Mouse (Mus musculus) adrenal gland, adult 8-10 months (tissue): ENCODE measurements around the gene Dap. TPM values are rescaled to one million over a fixed set of nuclear protein-coding genes. Genes with fewer than 3 reads are reported as not detected.
A peak's percentile ranks its signal among the peaks of the same experiment; 100 is the strongest.

Experiments used
- DNase-seq: peaks from one replicate; pipeline ENCODE4 v3.0.0; 2022
- total RNA-seq, 4 experiments: library from RNA; stranded (reverse); gene quantifications; 2 replicates each; pipeline ENCODE4 v1.2.4; 2022

The Dap gene
- 100 to 1,000 TPM in 2 of 4 experiments, 10 to 100 TPM in 2; 92.0 to 108 (median 97.8) TPM for total RNA-seq

DNA sequence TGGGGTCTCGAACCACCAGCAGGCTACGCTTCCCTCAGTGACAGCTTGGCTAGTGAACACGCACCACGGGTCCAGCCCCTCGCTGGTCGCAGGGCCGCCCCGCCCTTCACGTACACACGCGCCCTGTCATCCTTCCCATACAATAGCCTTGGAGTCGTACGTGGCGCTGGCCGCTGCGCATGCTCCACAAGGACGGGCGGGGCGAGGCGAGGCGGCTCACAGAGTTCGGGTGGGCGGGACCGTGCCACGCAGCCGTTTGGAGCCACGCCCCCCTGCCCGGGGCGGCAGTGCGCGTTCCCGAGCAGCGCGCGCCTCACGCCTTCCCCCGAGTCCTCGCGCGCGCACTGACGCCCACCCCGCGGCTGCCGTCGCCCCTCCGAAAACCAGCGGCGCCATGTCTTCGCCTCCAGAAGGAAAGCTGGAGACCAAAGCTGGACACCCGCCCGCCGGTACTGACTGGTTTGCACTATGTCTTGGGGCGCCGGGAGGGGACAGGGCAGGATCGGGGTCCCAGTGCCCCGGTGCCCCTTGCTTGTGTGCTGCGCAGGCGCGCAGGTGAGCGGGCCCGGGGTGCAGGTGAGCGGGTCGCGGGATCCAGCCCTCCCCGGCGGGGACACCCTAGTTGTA, at the start of gene Dap:
TSS of gene Dap (plus strand) at position 180 of the 627 bp plus-strand sequence.
- peak; percentile 97 for DNase-seq

DNA sequence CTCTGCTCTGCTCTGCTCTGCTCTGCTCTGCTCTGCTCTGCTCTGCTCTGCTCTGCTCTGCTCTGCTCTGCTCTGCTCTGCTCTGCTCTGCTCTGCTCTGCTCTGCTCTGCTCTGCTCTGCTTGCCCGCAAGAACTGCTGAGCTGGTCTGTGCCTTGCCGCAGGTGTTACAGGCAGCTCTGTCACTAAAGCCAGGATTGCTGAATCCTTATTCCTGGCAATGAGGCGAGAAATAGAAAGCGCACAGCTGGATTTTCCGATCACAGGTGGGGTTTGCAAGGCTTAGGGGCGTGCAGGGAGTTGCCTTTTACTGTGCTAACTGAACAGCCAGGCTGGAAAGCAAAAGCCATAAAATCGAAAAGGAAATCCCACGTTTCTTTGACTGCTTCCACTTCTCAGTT, 47.5 kb upstream of the Dap start:
- DNase-seq, result no peak

DNA sequence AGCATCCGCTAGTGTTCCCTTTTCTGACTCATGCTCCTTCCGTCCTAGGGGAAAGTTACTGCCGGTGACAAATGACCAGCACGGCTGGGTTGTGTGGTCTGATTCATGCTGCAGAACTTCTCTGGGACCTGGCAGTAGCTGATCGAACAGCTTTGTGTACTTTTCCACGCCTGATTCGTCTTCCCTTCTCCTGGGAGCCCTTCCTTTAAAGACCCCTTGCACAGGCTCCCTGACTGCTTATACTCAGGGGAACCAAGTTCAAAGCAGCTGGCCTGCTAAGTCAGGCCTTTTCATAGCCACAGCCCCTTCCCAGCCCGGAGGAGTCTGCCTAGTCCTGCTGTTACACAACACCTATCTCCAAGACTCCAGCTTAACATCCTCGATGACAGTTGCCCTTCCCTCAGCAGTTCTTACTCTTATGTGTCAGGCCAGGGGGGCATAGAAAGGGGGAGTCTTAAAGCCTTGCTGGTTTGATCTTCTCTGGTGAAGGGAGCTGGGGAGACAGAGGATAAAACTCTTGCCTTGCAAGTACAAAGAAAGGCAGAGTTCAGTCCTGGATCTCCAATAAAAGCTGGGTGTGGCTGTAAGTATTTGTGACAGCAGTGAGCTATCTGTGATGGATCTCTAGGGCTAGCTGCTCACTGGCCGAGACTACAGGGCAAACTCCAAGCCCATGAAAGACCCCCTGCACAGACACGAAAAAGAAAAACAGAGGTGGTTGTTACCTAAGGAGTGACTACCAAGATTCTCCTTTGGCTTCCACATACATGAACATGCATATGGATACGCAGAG, 39.3 kb upstream of the Dap start:
- peak; percentile 71 for DNase-seq

DNA sequence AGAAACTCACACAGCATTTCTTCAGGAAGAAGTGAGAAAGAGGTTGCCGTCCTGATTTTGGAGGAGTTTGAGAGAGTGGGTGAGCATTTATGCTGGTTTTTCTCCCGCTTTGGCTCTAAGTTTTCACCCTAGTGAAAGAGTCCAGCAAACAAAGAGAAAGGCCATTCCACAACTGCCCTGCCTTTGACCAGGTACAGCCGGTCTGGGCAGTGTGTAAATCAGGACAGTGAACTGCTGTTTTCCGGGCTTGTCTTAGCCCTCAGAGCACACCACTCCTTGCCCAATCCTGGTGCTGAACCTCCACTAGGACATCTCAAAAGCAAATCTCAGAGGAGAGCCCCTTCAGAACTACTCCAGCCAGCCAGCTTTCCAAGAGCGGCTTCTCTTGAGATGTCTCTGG, 38.6 kb upstream of the Dap start:
- no peak for DNase-seq

DNA sequence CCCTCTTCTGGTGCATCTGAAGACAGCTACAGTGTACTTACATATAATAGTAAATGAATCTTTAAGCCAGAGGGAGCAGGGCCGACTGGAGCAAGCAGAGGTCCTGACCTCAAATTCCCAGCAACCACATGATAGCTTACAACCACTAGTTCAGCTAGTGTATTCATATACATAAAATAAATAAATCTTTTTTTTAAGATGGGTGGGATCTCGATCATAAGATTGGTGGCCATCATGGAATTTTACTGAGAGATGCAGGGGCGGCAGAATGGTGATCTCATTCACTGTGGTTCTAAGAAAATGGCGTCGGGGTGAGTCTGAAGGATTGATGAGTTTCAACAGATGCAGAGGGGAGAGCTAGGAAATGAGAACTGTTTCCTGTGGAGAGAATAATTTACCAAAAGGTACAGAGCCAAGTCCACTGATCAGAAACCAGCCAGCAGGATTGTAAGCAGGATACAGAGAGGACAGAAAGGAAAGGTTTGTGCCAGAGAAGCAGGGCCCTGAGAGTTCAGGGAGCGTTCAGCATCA, 37.7 kb upstream of the Dap start:
- no peak for DNase-seq

DNA sequence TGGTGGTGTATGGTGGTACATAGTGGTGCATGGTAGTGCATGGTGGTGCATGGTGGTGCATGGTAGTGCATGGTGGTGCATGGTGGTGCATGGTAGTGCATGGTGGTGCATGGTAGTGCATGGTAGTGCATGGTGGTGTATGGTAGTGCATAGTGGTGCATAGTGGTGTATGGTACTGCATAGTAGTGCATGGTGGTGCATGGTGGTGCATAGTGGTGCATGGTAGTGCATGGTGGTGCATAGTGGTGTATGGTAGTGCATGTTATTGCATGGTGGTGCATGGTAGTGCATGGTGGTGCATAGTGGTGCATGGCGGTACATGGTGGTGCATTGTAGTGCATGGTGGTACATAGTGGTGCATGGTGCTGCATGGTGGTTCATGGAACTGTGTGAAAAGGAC, 31.6 kb upstream of the Dap start:
- no peak for DNase-seq

DNA sequence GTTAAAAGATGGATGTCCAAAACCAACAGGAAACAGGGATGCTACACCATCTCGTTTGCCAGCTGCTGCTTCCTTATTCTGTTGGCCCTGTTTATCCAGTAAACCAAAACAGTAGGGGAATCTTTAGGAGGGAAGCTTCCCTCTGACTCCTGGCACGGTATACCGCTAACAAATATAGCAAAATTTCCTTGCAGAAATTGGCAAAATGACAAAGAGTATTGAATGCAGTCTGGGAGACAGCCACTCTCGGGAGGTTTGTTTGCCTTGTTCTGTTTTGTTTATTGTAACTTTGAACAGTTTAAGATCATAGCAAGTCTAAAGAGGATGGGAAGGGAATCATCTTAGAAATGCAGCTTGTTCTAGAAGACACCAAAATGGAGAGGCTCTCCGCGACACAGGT, 28.3 kb upstream of the Dap start:
- DNase-seq, result no peak

DNA sequence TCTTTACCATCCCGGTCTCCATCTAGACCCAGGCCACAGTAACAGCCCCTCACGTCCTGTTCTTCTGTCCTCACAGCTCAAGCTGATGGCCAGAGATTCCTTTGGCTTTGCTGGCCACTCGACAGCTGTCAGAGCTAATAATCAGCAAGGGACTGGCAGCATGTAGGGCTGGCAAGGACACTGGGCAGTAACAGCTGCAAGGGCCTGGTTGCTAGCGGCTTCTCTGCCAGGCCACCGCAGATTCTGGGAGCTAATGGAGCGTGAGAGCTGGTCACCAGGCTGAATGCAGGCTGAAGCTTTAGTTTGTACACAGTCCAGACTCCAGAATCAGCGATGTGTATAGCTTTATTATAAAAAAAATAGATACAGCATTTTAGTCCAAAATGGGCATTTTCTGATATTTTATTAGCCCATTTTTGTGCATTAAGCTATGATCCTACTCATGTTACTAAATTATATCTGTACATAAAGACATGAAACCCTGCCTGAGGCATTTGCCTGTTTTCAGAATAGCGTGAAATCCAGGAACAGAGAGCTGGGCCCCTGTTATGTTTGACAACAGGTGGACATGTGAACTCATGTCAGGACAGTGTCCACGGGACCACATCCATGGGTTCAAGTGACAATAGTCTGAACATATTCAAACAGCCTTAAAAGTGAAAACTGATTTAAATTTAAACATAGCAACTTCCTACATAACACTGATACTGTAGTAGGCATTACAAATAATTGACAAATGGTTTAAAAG, 16.6 kb upstream of the Dap start:
- DNase-seq, result no peak

DNA sequence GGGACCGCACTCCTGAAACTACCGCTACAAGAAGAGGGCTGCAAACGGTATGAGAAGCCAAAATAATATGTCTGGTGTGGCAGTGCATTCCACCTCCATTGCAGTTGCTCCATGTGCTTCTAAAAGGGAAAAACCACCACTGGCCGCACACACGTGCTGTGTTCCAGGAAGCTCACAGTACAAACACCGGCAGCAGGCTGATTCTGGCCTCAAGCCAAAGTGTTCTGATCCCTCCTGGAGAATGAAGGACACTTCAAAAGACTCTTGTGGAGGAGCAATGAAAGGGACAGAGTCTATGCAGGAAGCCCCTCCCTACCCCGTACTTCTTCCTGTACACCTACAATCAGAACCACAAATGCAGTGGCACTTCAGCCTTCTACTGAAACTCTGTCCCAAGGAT, 12.2 kb upstream of the Dap start:
- DNase-seq, result no peak

DNA sequence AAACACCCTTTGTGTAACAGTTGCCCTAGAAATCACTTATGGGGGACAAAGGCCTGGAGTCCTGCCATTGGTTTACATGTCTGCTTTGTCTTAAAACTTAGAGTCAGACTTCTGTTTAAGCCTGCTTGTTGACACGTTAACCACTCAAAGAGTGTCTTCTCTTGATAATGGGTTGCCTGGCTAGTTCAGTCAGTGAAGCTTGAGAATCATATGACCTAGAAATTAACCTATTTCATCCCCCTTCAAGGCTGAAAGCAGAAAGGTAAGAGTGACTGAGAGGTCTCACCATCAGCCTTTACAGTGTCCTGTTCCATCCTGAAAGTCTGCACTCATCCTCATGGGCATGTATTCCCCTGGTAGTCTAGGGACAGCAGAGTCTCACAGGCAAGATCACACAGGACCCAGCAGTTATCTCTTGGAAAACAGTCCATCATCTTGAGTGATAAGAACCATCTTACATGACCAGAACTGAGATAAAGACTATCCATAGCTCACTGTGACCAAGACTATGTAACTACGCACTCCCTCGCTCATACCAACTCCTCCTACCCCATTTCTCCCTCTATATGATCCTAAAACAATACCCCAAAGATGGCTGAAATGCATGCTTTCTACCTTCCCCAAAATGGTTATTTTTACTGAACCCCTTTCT, 10.4 kb upstream of the Dap start:
- DNase-seq, result no peak

DNA sequence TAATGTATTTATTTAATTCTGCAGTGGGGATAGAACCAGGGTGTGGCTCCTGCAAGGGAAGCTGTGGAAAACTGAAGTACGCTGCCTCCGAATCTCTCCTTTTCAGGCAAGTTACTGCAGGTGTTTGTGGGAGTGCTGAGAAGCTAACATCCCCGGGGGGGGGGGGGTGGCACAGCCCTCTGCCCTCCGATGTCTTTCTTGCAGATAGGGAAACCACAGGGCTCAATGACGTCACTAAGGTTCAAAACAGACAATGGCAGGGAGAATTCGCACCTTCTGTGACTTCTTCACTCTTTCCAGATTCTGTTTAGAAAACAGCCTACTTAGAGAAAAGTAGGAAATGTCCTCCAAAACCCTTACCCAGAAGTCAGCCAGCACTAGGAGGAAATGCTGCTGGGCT, 1.9 kb upstream of the Dap start:
- no peak for DNase-seq

DNA sequence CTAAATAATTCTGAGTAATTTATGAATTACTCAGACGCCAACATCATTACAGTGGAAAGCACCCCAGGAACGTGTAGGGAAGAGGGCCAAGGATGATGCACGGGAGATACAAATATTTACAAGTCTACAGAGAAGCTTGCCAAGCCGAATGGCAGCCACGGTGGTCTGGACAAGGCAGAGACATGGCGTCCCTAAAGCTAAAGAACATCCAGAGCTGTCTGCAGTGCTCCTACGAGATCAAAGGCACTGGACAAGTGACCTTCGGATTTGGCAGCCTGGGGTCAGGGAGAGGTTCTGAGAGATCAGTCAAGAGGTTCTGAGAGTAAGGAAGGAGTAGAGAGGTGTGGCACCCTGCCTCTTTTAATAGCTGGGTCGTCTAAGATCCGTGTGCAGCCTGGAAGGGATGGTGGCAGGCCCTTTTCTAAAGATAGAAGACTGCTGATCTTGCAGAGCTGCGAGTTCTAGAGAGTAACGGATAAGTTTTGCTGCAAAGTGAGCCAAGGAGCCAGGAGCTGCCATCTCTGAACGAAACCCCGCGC, 449 bp upstream of the Dap start:
- peak; percentile 35 for DNase-seq

DNA sequence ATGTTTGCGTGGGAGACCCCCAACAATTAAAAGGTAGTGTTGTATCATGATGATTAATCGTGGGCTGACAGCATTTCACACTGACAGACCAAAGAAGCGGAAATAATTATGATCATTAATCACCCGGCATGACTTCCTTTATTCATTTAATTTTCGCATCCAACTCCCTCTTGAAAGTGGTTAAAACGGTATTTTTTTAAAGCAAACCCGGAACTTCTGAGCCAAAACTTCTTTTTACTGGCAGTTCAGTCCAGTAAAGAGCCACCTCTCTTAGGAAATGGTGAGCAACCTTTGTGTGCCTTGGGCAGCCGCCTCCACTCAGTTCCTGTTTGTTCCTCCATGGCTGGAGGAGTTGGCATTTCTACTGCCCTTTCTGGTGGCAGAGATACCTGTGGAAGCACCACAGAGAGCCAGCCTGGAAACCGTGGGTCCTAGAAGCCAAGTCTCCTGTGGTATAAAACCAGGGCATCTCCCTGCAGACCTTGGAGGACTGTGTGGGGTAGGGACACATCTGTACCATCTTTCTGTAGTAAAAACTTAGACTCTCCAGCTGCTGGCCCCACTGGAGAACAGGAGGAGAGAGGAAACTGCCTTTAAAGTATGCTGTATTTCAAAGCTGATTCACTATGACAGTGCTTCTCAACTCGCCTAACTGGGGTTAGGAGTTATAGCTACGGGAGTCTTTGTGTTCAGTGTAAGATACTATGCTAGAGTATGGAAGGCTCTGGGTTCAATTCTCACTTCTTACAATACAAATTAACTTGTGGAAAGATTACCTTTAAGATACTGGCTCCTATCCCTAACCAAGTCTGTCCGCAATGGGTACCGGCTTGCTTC, 910 bp downstream of the Dap start:
- peak; percentile 28 for DNase-seq

DNA sequence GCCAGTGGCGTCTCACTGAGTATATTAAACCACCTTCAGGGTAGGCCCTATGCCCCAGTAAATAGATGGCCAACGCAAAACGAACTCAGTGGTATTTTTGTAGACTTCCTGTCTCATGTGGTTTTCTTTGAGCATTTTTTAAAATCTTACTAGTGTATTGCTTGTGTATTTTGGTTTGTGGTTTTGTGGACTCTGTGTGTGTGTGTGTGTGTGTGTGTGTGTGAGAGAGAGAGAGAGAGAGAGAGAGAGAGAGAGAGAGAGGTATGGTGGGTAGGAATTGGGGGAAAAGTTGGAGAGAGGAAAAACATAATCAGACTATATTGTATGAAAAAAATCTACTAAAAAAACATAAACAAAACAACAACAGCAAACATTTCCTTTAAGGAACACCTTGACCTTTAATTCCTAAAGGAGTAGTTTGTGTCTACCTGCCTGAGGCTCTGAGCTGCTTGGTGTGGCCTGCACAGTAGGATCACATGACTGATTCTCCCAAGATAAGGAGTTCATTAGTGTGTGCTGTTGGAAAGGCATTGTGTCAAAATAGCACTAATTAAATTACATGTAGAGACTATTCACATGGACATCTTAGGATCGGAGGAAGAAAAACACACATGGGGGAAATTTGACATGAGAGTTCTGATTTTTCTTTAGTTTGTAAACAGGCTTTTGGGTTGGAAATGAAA, 1.7 kb downstream of the Dap start:
- DNase-seq, result no peak

DNA sequence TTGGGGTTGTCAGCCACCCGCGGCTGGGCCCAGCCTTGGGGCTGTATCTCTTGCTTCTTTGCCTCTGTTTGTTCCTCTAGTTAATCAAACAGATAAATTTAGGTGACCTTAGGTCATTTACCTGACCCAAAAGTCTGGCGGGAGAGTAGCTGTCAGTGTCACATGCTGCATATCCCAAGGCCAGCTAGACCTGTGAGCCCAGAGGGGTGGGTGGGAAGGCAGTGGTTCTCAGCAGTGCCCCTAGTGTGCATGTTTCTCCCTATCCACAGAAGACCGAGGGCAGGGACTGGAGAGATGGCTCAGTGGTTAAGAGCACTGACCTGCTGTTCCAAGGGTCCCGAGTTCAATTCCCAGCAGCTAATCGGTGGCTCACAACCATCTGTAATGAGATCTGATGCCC, 2.4 kb downstream of the Dap start:
- no peak for DNase-seq

DNA sequence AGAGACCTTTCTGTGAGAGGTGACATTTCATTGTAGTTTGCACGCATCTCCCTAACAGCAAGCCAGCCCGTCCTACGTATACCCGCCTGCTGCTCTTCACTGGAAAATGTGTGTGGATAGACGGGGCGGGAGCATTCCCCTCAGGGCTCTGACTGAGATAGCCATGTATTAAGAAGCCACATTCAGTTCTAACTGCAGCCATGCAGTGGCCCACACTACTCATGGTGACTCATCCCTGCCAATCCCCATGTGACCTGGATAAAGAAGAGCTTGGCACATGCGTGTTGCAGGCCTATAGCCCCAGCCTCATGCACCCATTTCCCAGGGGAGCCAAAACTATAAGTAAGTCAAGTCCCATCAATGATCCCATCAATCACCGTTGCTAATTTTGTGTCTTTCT, 3.7 kb downstream of the Dap start:
- DNase-seq, result peak; percentile 24

DNA sequence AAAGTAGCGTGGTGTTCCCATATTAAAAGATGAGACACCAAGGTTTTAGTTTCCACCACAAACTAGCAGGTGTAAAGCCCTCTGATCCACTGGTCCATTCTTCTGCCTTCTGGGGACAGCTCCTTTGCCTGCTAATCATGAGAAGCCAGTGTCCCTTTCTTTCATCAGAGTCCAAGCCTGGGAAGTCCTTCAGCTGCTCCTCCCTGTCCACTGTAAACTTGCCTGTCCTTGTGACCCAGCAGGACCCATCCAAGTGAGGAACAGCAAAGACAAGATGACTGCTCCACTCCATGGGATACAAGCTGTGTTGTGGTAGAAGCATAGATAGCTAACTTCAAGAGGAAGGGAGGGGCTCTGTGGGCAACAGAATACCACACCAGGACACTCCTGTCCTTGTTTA, 8.9 kb downstream of the Dap start:
- DNase-seq, result no peak

DNA sequence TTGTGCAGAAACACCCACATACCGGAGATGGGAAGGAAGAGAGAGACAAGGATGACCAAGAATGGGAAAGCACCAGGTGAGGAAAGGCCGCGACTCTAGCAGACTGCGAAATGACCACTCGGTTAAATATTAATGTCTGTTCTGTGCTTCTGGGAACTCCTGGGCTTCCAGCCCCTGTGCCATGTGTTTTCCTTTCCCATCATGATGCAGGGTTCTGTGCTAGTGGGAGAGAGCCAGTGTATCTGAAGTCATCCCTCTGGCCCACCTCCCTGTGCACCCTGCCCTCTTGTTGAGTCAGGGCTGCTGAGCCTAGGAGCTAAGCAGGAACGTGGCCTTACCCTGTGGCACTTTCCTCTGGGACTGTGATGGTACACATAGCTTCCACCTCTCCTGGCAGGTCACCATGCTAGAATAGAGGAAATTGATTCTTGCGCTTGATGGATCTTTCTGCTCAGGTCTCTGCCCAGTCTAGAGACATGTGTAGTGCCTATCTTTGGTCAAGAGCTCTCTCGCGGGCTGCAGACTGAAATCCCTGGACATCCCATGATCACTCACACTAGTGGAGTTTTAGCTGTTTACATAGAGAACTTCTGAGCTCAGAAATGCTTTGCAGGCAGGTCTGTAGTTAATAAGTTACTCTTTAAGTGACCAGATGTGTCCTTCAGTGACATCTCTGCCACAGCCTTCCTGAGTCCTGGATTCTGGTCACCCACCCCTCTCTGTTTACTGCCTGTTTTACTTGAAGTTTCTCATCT, 11.9 kb downstream of the Dap start:
- no peak for DNase-seq

DNA sequence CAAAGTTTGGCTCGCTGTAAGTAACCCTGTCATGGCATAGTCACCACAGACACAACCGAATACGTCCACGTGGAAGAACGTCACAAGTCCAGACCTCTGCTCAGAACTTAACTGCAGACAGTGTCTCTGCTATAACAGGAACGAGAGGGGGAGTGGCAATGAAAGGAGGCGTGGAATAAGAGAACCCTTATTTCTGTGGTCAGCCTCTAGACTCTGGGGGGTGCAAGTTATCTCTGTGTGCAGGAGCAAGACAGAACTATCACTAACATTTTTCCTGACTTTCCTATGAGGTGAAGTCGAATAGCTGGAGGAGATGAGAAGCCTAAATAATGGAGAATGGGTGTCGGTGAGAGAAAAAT, 12.4 kb downstream of the Dap start:
- DNase-seq, result no peak

DNA sequence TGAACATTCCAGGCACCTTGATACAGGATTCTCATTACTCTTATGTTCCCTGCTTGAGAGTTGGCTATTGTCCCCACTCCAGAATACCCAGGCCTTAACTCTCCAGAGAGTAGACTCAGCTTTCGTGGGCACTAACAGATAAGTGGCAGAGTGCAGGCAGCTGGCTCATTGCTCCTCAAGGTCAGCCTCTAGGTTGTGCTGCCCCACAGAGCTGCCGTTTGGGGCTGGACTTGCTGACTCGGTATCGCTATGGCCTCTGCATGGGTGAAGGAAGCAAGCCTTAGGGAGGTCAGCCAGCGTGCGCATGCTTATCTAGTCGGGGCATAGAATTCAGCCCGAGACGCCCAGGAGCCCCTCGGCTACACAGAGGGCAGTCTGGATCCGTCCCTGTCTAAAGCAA, 13.3 kb downstream of the Dap start:
- peak; percentile 70 for DNase-seq
